Mouse (Mus musculus) intestine, postnatal 0 days (tissue): ENCODE measurements around the gene H2-Q2. TPM values are rescaled to one million over a fixed set of nuclear protein-coding genes. Genes with fewer than 3 reads are reported as not detected.
"Not testable (repeated sequence)": the region's sequence is repeated elsewhere in the genome, so short reads cannot be mapped to it uniquely, and the experiment has no call there.

Source experiments
- ATAC-seq: fragments of 200-750 bp; cut with Nextera tagmentation; 2 replicates; pipeline ENCODE4 v1.8.0; 2017; ENCODE audit warnings: mild to moderate bottlenecking, moderate TSS enrichment, moderate library complexity
- H3K27ac ChIP-seq: fragments of 300-500 bp; sonication (generic); 2 replicates; pipeline ENCODE4 v1.5.1; 2014; ENCODE audit warnings: mild to moderate bottlenecking, low read depth, low read length, moderate library complexity
- H3K27me3 ChIP-seq: fragments of 300-500 bp; sonication (generic); replicated peaks from 2 replicates; pipeline ENCODE4 v1.6.1; 2014; ENCODE audit warnings: low read length, mixed read lengths; ENCODE audit not compliant: control insufficient read depth, insufficient read depth
- H3K36me3 ChIP-seq: fragments of 300-500 bp; sonication (generic); 2 replicates; pipeline ENCODE4 v1.6.1; 2014; ENCODE audit warnings: mild to moderate bottlenecking, moderate library complexity; ENCODE audit not compliant: control insufficient read depth, insufficient read depth
- H3K4me1 ChIP-seq: fragments of 300-500 bp; sonication (generic); replicated peaks from 2 replicates; pipeline ENCODE4 v1.6.1; 2014; ENCODE audit warnings: antibody characterized with exemption, low read length, mixed read lengths; ENCODE audit not compliant: control insufficient read depth, insufficient read depth
- H3K4me2 ChIP-seq: fragments of 300-500 bp; sonication (generic); replicated peaks from 2 replicates; pipeline ENCODE4 v1.6.1; 2014; ENCODE audit warnings: low read depth, mild to moderate bottlenecking, moderate library complexity
- H3K4me3 ChIP-seq: fragments of 300-500 bp; sonication (generic); 2 replicates; pipeline ENCODE4 v1.5.1; 2014; ENCODE audit warnings: low read depth, low read length
- H3K9ac ChIP-seq: fragments of 300-500 bp; sonication (generic); 2 replicates; pipeline ENCODE4 v1.6.1; 2014; ENCODE audit warnings: mild to moderate bottlenecking, low read depth, low read length
- H3K9me3 ChIP-seq: fragments of 300-500 bp; sonication (generic); 2 replicates; pipeline ENCODE4 v1.6.1; 2016; ENCODE audit warnings: mixed run types; ENCODE audit not compliant: control insufficient read depth
- CTCF ChIP-seq: sonication (generic); IDR thresholded peaks from 2 replicates; pipeline ENCODE4 v1.5.1; 2016; ENCODE audit warnings: low read depth, mild to moderate bottlenecking, control low read depth, antibody characterized with exemption, moderate library complexity
- WGBS: fragments of 180-500 bp; shearing (Covaris S2); extraction: QIAGEN DNeasy Blood & Tissue Kit; methylation state at CpG from one replicate; pipeline ENCODE4 v1.1.7; 2014; 5-methylcytosine and 5-hydroxymethylcytosine counted together
- polyA plus RNA-seq: library from polyadenylated mRNA; unstranded; fragments of >200 nt; fragmentation: Nextera tagmentation; extraction: Ambion mirVana; gene quantifications from 2 replicates; pipeline ENCODE4 v1.2.1, GENCODE M21; 2015

H2-Q2 gene
- polyA plus RNA-seq, 1 experiment from 2014 or later: 693 TPM

DNA sequence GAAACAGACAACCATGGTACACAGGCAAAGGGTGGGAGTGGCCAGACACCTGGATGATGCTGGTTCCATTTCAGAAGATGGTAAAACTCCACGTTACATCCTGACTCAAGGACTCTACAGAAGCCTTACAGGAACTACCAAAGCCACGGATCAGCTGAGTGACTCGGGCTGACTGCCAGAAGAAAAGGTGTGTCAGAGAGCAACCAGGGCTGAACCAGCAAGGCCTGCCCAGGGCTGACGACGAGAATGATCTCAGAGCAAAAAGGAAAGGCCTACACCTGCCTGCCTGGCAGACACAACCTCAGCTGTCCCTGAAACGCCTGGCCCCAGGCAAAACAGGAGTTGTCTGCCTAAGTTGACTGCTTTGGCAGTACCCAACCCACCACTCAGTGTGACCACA, 37.6 kb upstream of the H2-Q2 start:
- ATAC-seq: peak; percentile 42
- no peaks in the 10 kb centered on the region for H3K36me3 ChIP-seq
- H3K9me3 ChIP-seq: no peaks in the 10 kb centered on the region
- H3K4me2 ChIP-seq: no peak overlapping the region
- WGBS: 38% methylated on average over 6 of the region's 6 CpGs
- H3K4me1 ChIP-seq: no peaks in the 10 kb centered on the region
- no peak overlapping the region for H3K4me3 ChIP-seq
- H3K27me3 ChIP-seq: no peaks in the 10 kb centered on the region
- TF ChIP-seq CTCF: no peak
- H3K9ac ChIP-seq: no peak overlapping the region
- no peak overlapping the region; the same call in 1 of the 2 replicates for H3K27ac ChIP-seq

DNA sequence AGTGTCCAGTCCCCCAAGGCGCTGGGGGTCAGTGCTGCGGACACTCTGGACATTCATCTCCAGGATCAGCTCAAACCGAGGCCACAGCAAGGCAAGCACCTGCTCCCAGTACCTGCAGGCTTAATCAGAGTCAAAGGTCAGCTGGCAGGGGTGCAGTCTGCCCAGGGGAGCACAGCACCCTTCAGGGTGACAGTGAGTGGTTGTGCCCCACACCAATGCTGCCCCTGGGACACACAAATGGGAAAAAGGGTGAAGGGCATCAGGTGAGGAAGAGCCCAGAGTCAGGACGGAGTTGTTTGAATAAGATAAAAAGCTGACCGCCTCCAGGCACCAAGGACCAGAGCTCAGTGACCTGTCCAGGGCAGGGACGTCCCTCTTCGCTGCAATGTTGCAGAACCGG, 37.1 kb upstream of the H2-Q2 start:
- H3K4me3 ChIP-seq, H3K27ac ChIP-seq, H3K9ac ChIP-seq, ATAC-seq, H3K4me2 ChIP-seq, H3K27me3 ChIP-seq, H3K4me1 ChIP-seq, H3K9me3 ChIP-seq, H3K36me3 ChIP-seq: not testable (repeated sequence)
- WGBS: 72% methylated on average over 7 of the region's 8 CpGs

DNA sequence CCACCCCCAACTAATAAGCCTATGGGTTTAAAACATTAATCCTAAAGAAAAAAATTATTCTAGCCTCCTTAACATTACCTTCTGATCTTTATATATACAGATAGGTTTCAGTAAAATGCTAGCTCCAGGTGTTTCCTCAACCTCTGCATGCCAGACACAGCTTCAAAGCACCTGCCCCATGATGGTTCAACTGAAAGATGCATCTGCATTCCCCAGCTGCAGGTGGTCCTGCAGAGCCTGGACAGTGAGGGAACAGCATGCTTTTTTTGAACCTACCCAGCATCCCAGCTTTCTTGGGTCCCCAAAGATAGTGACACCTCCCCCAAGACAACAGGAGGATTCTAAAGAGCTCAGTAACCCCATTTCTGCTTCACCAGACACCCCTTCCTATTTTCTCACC, 23.4 kb upstream of the H2-Q2 start:
- Histone ChIP-seq H3K27me3 (no peaks in the 10 kb centered on the region), H3K9me3 (no peaks in the 10 kb centered on the region), H3K4me3 (no peak overlapping the region), H3K9ac (no peak overlapping the region), H3K4me1 (no peaks in the 10 kb centered on the region), H3K36me3 (no peaks in the 10 kb centered on the region), H3K4me2 (no peak overlapping the region), H3K27ac (no peak overlapping the region)
- no peak for TF ChIP-seq CTCF
- no peak for ATAC-seq

DNA sequence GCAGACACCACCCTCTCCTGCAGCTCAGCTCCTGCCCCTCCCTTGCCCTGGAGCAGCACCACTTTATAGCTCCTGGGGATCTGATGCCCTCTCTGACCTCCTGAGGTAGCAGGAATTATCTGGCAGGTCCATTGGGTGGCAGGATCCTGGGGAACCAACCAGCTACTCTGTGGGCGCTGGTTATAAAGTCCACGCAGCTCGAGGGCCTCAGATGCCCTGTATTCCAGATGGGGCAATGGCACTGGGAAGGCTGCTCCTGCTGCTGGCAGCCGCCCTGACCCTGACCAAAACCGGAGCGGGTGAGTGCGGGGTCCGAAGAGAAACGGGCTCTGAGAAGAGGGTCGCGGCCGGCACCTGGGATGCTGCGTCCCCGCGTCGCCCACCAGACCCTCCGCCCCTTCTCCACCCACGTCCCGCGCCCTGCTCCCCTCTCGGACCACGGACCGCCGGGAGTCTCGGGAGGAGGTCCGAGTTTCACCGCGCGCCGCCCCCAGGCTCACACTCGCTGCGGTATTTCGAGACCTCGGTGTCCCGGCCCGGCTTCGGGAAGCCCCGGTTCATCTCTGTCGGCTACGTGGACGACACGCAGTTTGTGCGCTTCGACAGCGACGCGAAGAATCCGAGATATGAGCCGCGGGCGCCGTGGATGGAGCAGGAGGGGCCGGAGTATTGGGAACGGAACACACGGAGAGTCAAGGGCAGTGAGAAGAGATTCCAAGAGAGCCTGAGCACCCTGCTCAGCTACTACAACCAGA, 21.5 kb upstream of the H2-Q2 start, which contains the start of gene H2-Q1:
Gene H2-Q1, plus strand, starts transcription at position 79 of the 755 bp plus-strand sequence.
- H3K27ac ChIP-seq: peak within 1 kb of the TSS; percentile 79

DNA sequence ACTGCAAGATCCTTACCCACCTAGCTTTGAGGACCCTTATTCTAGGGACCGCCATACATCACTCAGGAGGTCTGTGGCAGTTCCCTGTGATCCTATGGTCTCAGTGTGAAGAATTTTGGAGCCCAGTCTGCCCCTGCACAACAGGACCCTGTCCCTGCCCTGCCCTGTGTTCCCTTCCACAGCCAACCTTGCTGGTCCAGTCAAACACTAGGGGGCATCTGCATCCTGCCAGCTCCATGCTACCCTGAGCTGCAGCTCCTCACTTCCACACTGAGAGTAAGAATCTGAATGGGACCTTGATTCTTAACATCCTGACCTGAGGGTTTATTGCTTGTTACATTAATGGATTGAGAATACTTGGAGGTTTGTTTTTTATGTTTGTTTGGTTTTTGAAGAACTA, 16.9 kb upstream of the H2-Q2 start:
- not testable (repeated sequence) for H3K4me3 ChIP-seq, H3K9me3 ChIP-seq, ATAC-seq, H3K4me2 ChIP-seq, H3K9ac ChIP-seq, H3K36me3 ChIP-seq, H3K27me3 ChIP-seq, H3K27ac ChIP-seq, H3K4me1 ChIP-seq
- TF ChIP-seq CTCF: peak; percentile 67
- 78% methylated on average over 1 of the region's 1 CpGs for WGBS

More for the DNA sequence above, 21.5 kb upstream of the H2-Q2 start, which contains the start of gene H2-Q1:
- Histone ChIP-seq H3K4me2 (peak within 1 kb of the TSS; percentile 78), H3K36me3 (no peaks in the 10 kb centered on the region), H3K9me3 (no peaks in the 10 kb centered on the region), H3K4me3 (peak within 1 kb of the TSS; percentile 52), H3K9ac (peak within 1 kb of the TSS; percentile 54), H3K27me3 (no peaks in the 10 kb centered on the region), H3K4me1 (no peaks in the 10 kb centered on the region)
- WGBS: 2% methylated on average over 53 of the region's 55 CpGs
- peak; percentile 94 for ATAC-seq
- TF ChIP-seq CTCF: no peak

DNA sequence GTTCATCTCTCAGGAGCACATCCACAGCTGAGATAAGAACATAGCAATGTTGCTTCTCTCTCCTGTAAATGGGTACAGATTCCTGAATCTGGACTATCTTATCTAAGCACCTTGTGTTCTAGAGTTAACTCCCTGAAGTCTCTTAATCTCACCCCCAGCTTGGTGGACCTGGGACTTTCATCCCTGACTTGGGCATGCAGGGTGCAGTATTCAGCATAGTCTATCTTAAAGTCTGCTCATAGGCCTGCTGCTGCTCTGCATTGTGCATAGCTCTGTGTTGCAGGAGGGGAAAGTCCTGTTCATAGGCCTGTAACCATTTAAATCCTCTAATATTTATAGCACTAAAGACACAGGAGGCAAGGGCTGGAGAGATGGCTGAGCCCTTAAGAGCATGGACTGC, 16.0 kb upstream of the H2-Q2 start:
- ATAC-seq: peak; percentile 61
- H3K36me3 ChIP-seq, H3K27ac ChIP-seq, H3K9me3 ChIP-seq, H3K27me3 ChIP-seq, H3K4me3 ChIP-seq, H3K4me2 ChIP-seq, H3K9ac ChIP-seq, H3K4me1 ChIP-seq: not testable (repeated sequence)

DNA sequence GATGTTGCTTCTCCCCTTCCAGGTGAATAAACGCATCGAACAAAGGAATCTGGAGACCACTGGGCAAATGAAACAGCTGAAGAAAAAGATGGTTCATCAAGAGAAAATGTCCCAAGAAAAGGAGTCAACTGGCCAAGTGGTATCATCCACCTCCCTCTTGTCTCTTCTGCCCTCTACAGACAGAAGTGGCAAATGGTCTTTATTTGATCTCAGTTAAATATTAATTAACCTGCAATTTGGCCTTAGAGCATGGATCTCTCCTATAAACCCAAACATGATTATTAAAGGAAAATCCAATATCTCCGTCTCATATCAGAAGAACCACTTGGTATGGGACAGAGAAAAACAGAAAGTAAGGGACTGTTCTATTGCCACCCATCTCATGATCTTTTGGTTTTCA, 12.3 kb upstream of the H2-Q2 start:
- H3K27ac ChIP-seq, H3K4me1 ChIP-seq, H3K9me3 ChIP-seq, H3K27me3 ChIP-seq, H3K36me3 ChIP-seq, H3K4me3 ChIP-seq, ATAC-seq, H3K4me2 ChIP-seq, H3K9ac ChIP-seq: not testable (repeated sequence)
- WGBS: 59% methylated on average over 2 of the region's 3 CpGs
- TF ChIP-seq CTCF: peak; percentile 67

DNA sequence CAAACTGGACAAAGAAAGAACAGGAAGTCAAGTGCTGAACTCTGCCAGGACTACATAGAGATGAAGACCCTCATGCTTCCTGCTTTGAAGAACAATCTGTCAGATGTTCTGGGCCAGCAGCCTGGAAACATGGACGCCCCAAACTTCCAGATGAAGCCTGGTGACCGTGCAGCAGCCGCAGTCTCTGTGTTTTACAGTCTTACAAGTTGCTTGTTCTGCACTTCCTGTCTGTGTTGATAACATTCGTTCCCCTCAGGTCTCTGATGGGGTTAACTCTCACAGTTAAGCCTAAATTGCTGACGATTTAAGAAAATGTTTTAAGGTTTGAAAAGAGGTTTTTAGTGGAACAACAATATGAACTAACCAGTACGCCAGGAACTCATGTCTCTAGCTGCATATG, 10.5 kb upstream of the H2-Q2 start:
- not testable (repeated sequence) for H3K36me3 ChIP-seq, H3K9me3 ChIP-seq, H3K27ac ChIP-seq, H3K4me3 ChIP-seq, H3K4me2 ChIP-seq, H3K9ac ChIP-seq, H3K4me1 ChIP-seq, H3K27me3 ChIP-seq, ATAC-seq
- 60% methylated on average over 6 of the region's 6 CpGs for WGBS
